Mouse (Mus musculus) stomach, embryonic 15.5 days (tissue): Measurements from ENCODE around the gene Celf5. TPM values are rescaled to one million over a fixed set of nuclear protein-coding genes. Genes with fewer than 3 reads are reported as not detected.

ENCODE experiments used
- ATAC-seq: fragments of 200-750 bp; cut with Nextera tagmentation; 2 replicates; pipeline ENCODE4 v1.8.0; 2017; ENCODE audit warnings: low read depth, moderate number of reproducible peaks, moderate TSS enrichment; ENCODE audit not compliant: insufficient read depth, low FRiP score
- H3K27ac ChIP-seq: fragments of 300-500 bp; sonication (generic); 2 replicates; pipeline ENCODE4 v1.5.1; 2015; ENCODE audit warnings: mild to moderate bottlenecking, inconsistent platforms
- H3K27me3 ChIP-seq: fragments of 300-500 bp; sonication (generic); replicated peaks from 2 replicates; pipeline ENCODE4 v1.6.1; 2015; ENCODE audit warnings: inconsistent platforms
- H3K36me3 ChIP-seq: fragments of 300-500 bp; sonication (generic); 2 replicates; pipeline ENCODE4 v1.6.1; 2015; ENCODE audit warnings: inconsistent platforms
- H3K4me1 ChIP-seq: fragments of 300-500 bp; sonication (generic); 2 replicates; pipeline ENCODE4 v1.6.1; 2015; ENCODE audit warnings: inconsistent platforms
- H3K4me2 ChIP-seq: fragments of 300-500 bp; sonication (generic); 2 replicates; pipeline ENCODE4 v1.6.1; 2015; ENCODE audit warnings: mild to moderate bottlenecking, inconsistent platforms
- H3K4me3 ChIP-seq: fragments of 300-500 bp; sonication (generic); replicated peaks from 2 replicates; pipeline ENCODE4 v1.5.1; 2015; ENCODE audit warnings: inconsistent platforms
- H3K9ac ChIP-seq: fragments of 300-500 bp; sonication (generic); 2 replicates; pipeline ENCODE4 v1.6.1; 2015; ENCODE audit warnings: inconsistent platforms
- H3K9me3 ChIP-seq: fragments of 300-500 bp; sonication (generic); 2 replicates; pipeline ENCODE4 v1.6.1; 2016; ENCODE audit warnings: inconsistent platforms
- WGBS: fragments of 180-500 bp; shearing (Covaris S2); methylation state at CpG from one replicate; pipeline ENCODE4 v1.1.7; 2015; 5-methylcytosine and 5-hydroxymethylcytosine counted together
- polyA plus RNA-seq: library from polyadenylated mRNA; unstranded; fragments of >200 nt; fragmentation: Nextera tagmentation; extraction: Ambion mirVana; gene quantifications from 2 replicates; pipeline ENCODE4 v1.2.1, GENCODE M21; 2015

Gene Celf5
- polyA plus RNA-seq, 1 experiment from 2014 or later = 1.7 TPM

DNA sequence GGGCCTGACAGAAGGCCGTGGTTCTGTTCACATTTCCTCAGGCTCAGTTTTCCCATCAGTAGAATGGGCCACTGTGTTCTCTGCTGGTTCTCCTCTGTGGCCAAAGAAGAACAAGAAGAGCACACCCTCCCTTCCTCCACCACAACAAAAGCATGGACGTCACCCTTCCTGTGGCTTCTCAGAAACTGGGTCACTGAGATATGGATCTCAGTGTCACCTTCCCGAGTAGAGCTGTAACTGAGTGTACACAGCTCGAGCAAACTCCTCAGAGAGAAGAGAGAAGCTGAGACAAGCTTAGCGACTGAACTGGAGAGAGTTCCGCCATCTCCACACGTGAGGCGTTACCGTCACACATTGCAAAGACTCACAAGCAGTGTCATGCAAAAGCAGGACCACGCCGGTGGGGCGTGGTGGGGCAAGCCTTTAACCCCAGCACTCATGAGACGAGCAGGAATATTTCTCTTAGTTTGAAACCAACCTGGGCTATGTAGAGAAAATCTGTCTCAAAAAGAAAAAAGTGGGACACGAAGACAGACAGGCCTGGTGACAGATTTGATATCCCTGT is 27.8 kb upstream of the Celf5 start:
- Histone ChIP-seq H3K27ac (no peak overlapping the region), H3K4me2 (no peak overlapping the region), H3K4me3 (no peak overlapping the region), H3K4me1 (no peaks in the 10 kb centered on the region), H3K27me3 (0 out of 2 replicates have a peak, but pooled peaks cover 4% of the 10 kb centered on the region), H3K9me3 (no peaks in the 10 kb centered on the region), H3K36me3 (no peaks in the 10 kb centered on the region), H3K9ac (no peak overlapping the region)
- ATAC-seq = no peak
- WGBS = 62% methylated on average over 14 of the region's 14 CpGs

- Histone ChIP-seq H3K4me1 (no peaks in the 10 kb centered on the region), H3K27me3 (0 out of 2 replicates have a peak, but pooled peaks cover 4% of the 10 kb centered on the region), H3K4me3 (no peak overlapping the region), H3K27ac (no peak overlapping the region), H3K4me2 (no peak overlapping the region), H3K9me3 (no peaks in the 10 kb centered on the region), H3K9ac (no peak overlapping the region), H3K36me3 (no peaks in the 10 kb centered on the region)
- WGBS = 69% methylated on average over 13 of the region's 13 CpGs
- ATAC-seq = no peak
These were observed 25.4 kb upstream of the Celf5 start for GRCm38 (mm10) chr10:81507691-81508489.

DNA sequence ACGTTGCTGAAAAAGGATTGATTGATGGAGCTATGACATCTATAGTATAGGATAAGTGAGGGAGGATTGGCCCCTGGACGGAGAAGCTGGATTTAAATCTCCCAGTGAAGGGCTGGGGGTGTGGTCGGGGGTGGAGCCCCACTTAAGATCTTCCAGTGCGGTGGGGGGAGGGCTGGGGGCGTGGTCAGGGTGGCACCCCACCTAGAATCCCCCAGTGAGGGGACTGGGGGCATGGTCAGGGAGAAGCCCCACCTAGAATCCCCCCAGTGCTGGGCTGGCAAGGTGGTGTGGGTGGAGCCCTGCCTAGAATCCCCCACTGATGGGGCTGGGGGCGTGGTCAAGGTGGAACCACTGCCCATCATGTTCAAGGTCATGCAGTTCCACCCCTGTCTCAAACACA is 24.6 kb upstream of the Celf5 start:
- Histone ChIP-seq H3K36me3 (no peaks in the 10 kb centered on the region), H3K4me1 (no peaks in the 10 kb centered on the region), H3K4me2 (no peak overlapping the region), H3K9me3 (no peaks in the 10 kb centered on the region), H3K27ac (no peak overlapping the region), H3K27me3 (0 out of 2 replicates have a peak, but pooled peaks cover 4% of the 10 kb centered on the region), H3K9ac (no peak overlapping the region), H3K4me3 (no peak overlapping the region)
- no peak for ATAC-seq
- 32% methylated on average over 6 of the region's 6 CpGs for WGBS

DNA sequence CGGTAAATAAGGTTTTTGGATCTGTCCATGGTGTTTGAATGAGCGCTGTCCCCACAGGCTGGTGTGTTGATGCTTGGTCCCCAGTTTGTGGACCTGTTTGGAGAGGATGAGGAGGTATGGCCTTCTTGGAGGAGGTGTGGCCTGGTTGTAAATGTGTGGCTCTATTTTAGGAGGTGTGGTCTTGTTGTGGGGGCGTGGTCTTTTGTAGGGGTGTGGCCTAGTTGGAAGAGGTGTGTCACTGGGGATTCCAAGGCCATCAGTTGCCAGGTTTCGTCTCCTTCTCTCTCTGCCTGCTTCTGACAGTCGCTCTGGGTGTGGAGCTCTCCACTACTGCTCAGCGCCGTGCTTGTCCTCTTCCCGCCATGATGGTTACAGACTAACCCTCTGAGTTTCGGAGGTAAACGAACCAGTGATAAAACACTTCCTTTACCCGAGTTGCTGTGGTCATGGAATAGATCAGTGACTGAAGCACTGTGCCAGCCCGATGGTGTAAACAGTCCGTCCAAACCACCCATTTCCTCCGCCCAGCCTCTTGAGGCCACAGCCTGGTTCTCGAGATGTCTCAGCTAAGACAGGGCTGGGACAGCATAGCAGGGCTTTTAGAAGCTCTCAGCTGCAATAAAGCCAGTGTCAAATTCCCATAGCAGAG is 22.6 kb upstream of the Celf5 start:
- H3K4me3 ChIP-seq = no peak overlapping the region
- H3K4me2 ChIP-seq = no peak overlapping the region
- ATAC-seq = no peak
- no peak overlapping the region for H3K27ac ChIP-seq
- no peaks in the 10 kb centered on the region for H3K36me3 ChIP-seq
- no peaks in the 10 kb centered on the region for H3K9me3 ChIP-seq
- 73% methylated on average over 15 of the region's 15 CpGs for WGBS
- H3K4me1 ChIP-seq = no peaks in the 10 kb centered on the region
- H3K27me3 ChIP-seq = no peaks in the 10 kb centered on the region
- H3K9ac ChIP-seq = no peak overlapping the region

- H3K36me3 ChIP-seq = no peaks in the 10 kb centered on the region
- H3K9ac ChIP-seq = no peak overlapping the region
- H3K9me3 ChIP-seq = no peaks in the 10 kb centered on the region
- peak; percentile 27; the same call in 1 of the 2 replicates for ATAC-seq
- peak overlapping the region; percentile 85 for H3K4me2 ChIP-seq
- H3K4me1 ChIP-seq = no peaks in the 10 kb centered on the region
- H3K27ac ChIP-seq = no peak overlapping the region
- H3K4me3 ChIP-seq = peak overlapping the region; percentile 38
- WGBS = 11% methylated on average over 36 of the region's 36 CpGs
- no peaks in the 10 kb centered on the region for H3K27me3 ChIP-seq
These were observed 20.1 kb upstream of the Celf5 start for GRCm38 (mm10) chr10:81502658-81503057.

GRCm38 (mm10) chr10:81501863-81502262 is 19.4 kb upstream of the Celf5 start:
- WGBS = 85% methylated on average over 5 of the region's 5 CpGs
- ATAC-seq = no peak
- H3K9me3 ChIP-seq = no peaks in the 10 kb centered on the region
- no peaks in the 10 kb centered on the region for H3K27me3 ChIP-seq
- H3K27ac ChIP-seq = no peak overlapping the region
- H3K9ac ChIP-seq = no peak overlapping the region
- H3K4me2 ChIP-seq = no peak overlapping the region
- H3K4me3 ChIP-seq = no peak overlapping the region
- no peaks in the 10 kb centered on the region for H3K36me3 ChIP-seq
- H3K4me1 ChIP-seq = no peaks in the 10 kb centered on the region

DNA sequence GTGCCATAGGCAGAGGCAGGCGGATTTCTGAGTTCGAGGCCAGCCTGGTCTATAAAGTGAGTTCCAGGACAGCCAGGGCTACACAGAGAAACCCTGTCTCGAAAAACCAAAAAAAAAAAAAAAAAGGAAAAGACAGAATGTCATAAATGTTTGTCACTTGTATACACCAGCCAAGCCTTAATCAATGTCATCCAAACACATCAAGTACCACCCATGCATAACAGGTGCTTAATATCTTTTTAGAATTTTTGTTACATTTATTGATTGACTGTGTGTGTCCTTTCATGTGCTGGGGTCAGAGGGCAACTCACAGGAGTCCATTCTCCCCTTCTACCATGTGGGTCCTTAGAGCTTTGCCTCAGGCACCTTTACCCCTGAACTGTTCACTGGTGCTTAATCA is 17.5 kb upstream of the Celf5 start, which contains the start of gene S1pr4:
Gene S1pr4, minus strand, starts transcription at position 101 of the 400 bp plus-strand sequence.
- no peaks in the 10 kb centered on the region for H3K9me3 ChIP-seq
- no peak within 1 kb of the TSS for H3K27ac ChIP-seq
- ATAC-seq = no peak
- H3K27me3 ChIP-seq = no peaks in the 10 kb centered on the region
- H3K4me3 ChIP-seq = 0 out of 2 replicates have a peak within 1 kb of the TSS, but pooled peaks have one; percentile 8
- WGBS = 81% methylated on average over 3 of the region's 3 CpGs
- H3K9ac ChIP-seq = no peak within 1 kb of the TSS
- H3K4me1 ChIP-seq = peaks cover 5% of the 10 kb centered on the region
- no peaks in the 10 kb centered on the region for H3K36me3 ChIP-seq
- peak within 1 kb of the TSS; percentile 1; the same call in 1 of the 2 replicates for H3K4me2 ChIP-seq

GRCm38 (mm10) chr10:81499250-81499901 is 16.9 kb upstream of the Celf5 start:
- 69% methylated on average over 23 of the region's 23 CpGs for WGBS
- 0 out of 2 replicates have a peak overlapping the region, but pooled peaks have one; percentile 8 for H3K4me3 ChIP-seq
- H3K27ac ChIP-seq = no peak overlapping the region
- H3K9ac ChIP-seq = no peak overlapping the region
- ATAC-seq = no peak
- no peaks in the 10 kb centered on the region for H3K9me3 ChIP-seq
- 0 out of 2 replicates have a peak overlapping the region, but pooled peaks have one; percentile 1 for H3K4me2 ChIP-seq
- no peaks in the 10 kb centered on the region for H3K27me3 ChIP-seq
- H3K4me1 ChIP-seq = peaks cover 12% of the 10 kb centered on the region
- no peaks in the 10 kb centered on the region for H3K36me3 ChIP-seq

DNA sequence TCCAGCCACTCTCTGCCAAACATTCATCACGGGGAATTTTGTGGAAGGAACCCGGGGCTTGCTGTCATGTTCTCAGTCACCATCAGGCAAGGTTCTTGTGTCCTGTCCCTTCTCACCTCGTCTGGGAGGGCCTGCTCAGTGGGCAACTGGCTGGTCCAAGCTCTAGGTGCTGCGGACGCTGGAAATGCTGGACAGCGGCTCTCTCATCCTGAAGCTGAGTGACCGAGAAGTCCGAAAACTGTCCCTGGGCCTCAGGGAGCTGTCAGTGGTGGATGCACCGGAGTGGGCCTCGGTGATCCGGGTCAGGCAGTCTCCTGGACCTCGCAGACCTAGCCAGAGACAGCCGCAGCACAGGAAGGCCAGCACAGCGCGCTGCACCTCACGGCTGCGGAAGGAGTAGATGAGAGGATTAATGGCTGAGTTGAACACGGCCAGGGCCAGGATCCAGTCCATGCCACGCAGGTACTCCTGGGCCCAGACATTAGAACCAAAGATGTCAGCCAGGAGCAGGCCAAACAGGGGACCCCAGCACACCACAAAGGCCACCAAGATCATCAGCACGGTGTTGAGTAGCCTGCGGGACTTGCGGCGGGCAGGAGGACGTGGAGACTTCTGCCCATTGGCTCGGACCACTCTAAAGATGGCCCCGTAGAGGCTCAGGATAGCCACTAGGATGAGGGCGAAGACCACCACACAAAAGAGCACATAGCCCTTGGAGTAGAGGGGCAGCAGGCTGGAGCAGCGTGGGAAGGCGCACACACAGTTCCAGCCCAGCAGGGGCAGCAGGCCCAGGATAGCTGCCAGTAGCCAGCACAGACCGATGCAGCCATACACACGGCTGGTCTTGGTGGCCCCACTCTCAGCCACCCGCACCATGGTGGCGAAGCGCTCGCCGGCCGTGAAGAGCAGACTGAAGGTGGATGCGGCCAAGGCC is 16.1 kb upstream of the Celf5 start:
- H3K9me3 ChIP-seq = no peaks in the 10 kb centered on the region
- ATAC-seq = no peak
- H3K4me2 ChIP-seq = peak overlapping the region; percentile 12; the same call in 1 of the 2 replicates
- 0 out of 2 replicates have a peak overlapping the region, but pooled peaks have one; percentile 8 for H3K4me3 ChIP-seq
- H3K36me3 ChIP-seq = no peaks in the 10 kb centered on the region
- no peak overlapping the region for H3K27ac ChIP-seq
- WGBS = 80% methylated on average over 38 of the region's 38 CpGs
- no peaks in the 10 kb centered on the region for H3K27me3 ChIP-seq
- peaks cover 15% of the 10 kb centered on the region for H3K4me1 ChIP-seq
- H3K9ac ChIP-seq = no peak overlapping the region

GRCm38 (mm10) chr10:81497401-81498270 is 15.1 kb upstream of the Celf5 start:
- ATAC-seq = no peak
- Histone ChIP-seq H3K4me1 (peaks cover 15% of the 10 kb centered on the region), H3K4me3 (peak overlapping the region; percentile 84), H3K9me3 (no peaks in the 10 kb centered on the region), H3K27me3 (no peaks in the 10 kb centered on the region), H3K27ac (no peak overlapping the region), H3K9ac (no peak overlapping the region), H3K36me3 (peaks cover 7% of the 10 kb centered on the region), H3K4me2 (peak overlapping the region; percentile 52)
- 77% methylated on average over 17 of the region's 17 CpGs for WGBS
